Mouse (Mus musculus): ENCODE data around the gene Styx. TPM values are rescaled to one million over a fixed set of nuclear protein-coding genes. Genes with fewer than 3 reads are reported as not detected.

Gene Styx
- total RNA-seq (2015) (44.6 and 51.5 TPM in 2 replicates), total RNA-seq (2017) (18.7 and 19.7 TPM in 2 replicates)

DNA sequence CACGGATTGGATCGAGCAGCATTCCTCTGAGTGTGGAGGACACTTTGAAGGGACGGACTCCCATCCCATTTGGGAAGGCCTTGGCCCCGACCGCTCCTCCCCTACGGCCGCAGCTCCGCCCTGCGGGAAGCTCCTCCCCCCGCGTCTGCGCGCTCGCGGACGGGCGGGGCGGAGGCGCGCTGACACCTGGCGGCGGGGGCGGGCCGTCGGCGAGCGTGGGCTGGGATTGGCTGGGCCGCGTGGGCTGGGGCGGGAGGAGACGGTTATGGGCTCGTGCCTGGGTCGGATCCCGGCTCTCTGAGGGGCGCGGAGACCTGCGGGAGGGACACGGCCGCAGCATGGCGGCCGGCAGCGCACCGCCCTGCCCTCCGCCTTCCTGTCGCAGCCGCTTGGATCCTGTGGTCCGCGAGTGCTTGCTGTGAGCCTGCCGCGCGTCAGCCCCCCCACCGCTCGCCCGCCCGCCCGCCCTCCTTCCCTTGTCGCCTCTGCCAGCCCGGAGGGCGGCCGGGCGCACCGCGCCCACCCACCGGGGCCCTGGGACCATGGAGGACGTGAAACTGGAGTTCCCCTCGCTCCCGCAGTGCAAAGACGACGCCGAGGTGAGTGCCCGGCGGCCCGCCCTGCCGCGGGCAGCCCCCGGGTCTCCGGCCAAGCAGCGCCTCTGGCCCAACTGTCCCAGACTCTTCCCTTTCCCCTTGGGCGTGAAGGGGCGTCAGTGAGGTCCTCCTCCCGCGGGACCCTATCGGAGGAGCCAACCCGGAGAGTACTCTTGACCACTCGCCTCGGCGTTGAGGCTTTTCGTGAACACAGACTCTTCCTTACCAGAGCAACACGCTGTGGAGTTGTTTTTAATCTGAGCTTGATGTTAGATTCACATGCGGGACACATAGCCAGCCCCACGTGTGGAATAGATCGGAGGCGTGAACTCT is at the start of gene Styx:
Gene Styx (plus strand): TSS at position 163 of the 929 bp plus-strand sequence.
- ATAC-seq (replicated peaks; ENCODE audit: poor library complexity) = peak; percentile 98

DNA sequence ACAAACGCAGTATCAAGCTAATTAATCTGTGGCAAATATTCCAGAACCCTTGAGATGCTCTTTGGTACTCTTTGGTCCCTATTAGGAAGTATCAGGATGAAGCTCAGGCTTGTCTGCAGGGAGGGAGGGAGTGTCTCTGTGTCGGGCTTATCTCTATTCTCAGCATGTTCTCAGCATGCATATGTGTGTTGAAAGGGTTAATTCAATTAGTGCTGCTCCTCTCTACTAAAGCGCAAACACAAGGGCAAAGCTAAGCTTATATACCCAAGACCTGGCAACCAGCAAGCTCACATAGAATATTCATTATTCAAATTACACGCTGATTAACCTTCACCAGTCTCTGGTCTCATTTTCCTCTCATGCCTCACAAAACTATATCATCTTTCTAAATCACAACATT is 47.0 kb upstream of the Styx start:
- no peak for ATAC-seq (replicated peaks; ENCODE audit: poor library complexity)

- ATAC-seq (replicated peaks; ENCODE audit: poor library complexity) = no peak
Observed at GRCm38 (mm10) chr14:45304389-45304788, 46.5 kb upstream of the Styx start.

- no peak for ATAC-seq (replicated peaks; ENCODE audit: poor library complexity)
Observed at GRCm38 (mm10) chr14:45305852-45306251, 45.0 kb upstream of the Styx start.

DNA sequence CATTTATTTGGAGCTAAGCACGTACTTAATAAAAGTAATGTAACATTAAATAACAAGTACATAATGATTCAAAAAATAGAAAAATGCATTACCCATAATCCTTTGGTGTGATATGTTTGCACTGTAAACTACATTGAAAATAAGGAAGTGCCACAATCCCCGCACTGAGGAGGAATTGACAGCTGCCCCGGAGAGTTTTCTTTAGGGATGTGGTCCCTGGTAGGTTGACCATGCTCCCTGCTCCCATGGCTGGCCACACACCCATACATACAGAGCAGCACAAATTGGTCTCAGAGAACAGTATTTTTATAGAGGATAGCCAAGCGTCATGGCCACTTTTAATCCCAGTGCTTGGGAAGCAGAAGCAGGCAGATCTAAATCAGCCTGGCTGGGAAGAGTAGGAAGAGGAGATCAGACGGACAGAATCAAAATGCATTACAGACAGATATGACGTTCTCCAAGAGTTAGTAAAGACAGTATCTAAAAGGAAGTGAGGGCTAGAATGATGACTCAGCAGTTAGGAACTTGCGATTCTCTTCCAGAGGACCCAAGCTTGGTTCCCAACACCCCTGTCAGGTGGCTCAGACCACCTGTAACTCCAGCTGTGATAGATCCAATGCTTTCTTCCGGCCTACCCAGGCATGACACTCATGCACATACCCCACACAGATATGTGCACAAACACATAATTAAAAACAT is 43.1 kb upstream of the Styx start:
- ATAC-seq (replicated peaks; ENCODE audit: poor library complexity) = peak; percentile 79

GRCm38 (mm10) chr14:45309646-45310045 is 41.2 kb upstream of the Styx start:
- no peak for ATAC-seq (replicated peaks; ENCODE audit: poor library complexity)

GRCm38 (mm10) chr14:45310101-45310500 is 40.8 kb upstream of the Styx start:
- ATAC-seq (replicated peaks; ENCODE audit: poor library complexity) = no peak

DNA sequence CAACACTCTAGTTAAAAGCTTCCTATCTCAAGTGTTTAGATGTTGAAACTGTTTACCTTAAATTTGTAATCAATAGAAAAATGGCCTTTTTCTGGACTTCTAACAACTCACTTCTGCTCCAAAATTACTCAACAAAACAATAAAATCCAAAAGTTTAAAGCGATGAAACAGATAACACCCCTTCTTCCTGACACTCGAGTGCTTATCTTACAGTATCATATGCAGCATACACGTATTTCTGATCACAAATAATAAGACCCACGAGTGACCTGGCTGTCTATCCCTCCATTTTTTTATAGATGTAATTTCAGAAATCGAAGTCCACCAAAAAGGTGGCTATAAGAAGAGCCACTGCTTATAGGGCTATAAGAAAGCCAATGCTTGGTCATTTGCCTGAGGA is 34.0 kb upstream of the Styx start:
- no peak for ATAC-seq (replicated peaks; ENCODE audit: poor library complexity)

DNA sequence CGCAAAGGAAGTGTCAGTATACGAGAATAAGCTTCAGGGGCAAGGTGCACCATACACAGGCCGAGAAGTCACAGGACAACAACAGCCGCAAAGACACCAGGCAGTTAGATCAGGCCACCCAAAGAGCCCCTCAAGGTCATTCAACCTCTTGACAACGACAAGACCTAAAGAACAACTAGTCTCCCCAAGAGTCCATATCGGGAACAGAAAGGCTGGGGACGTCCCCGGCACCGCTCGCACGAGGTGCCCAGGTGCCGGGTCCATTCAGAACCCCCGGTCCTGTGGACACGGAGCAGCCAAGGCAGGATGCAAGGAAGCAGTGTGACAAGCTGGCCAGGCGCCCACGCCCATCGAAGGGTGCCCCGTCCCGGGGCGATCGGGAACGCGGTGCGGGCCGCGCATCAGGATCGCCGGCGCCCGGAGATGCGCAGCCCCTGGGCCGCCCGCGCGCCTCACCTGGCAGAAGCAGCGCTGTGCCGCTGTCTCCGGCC is 32.9 kb upstream of the Styx start:
- no peak for ATAC-seq (replicated peaks; ENCODE audit: poor library complexity)

- peak; percentile 61 for ATAC-seq (replicated peaks; ENCODE audit: poor library complexity)
Observed at GRCm38 (mm10) chr14:45318426-45319236, 32.3 kb upstream of the Styx start, which contains the start of gene Ero1l. Gene Ero1l, minus strand, starts transcription at chr14:45318771.

- peak; percentile 54 for ATAC-seq (replicated peaks; ENCODE audit: poor library complexity)
Observed at GRCm38 (mm10) chr14:45319237-45319610, 31.7 kb upstream of the Styx start.

DNA sequence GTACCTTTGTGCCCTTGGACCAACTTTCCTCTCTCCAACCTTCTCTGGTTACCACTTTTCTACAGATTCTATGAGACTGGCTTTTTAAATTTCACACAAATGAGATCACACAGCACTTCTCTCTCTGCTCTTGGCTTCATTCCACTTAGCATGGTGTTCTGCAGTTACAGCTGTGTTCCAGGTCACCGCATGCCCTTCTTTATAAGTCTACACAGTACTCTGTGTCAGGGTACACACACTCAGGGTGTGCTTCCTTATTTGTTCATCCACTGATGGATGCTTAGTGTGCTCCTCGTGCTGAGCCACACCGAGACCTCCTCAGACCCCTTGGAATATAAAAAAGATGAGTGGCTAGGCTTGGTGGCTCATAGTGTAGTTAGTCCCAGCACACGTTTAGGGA is 30.8 kb upstream of the Styx start:
- no peak for ATAC-seq (replicated peaks; ENCODE audit: poor library complexity)

DNA sequence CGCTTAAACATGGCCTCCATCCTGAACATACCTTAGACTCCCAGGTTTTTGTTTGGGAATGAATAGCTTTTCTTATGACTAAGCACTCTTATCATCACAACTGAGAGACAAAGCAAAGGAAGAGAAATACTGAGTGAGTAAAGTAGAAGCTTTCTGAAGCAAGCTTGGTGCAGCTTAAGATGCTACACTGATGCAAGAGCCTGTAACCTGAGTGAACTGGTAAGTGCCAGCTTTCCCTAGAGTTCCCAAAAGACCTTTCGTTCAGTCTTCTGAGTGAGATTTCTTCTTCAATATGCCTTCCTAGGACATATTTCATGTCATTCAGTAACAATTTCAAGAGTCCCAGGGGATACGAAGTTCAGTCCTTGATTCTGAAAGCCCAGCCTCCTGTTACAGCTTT is 29.8 kb upstream of the Styx start:
- ATAC-seq (replicated peaks; ENCODE audit: poor library complexity) = no peak

DNA sequence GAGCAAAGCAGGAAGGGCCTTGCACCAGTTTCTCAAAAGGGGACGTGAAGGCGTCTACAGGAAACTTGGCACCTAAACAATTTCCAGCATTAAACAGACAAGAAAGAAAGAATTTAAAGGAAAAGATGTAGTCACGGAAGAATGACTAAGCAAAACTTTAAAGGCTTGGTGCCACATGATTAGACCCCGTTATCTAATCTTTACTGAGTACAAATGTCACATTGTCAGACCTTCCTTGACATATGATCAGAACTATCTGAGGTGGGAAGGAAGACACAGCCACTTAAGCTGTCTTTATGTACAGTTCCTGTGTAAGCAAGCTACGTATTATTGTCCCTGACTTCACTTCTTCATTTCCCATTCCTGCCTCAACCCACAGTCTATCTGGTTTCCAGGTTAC is 29.3 kb upstream of the Styx start:
- peak; percentile 15; the same call in 1 of the 2 replicates for ATAC-seq (replicated peaks; ENCODE audit: poor library complexity)

DNA sequence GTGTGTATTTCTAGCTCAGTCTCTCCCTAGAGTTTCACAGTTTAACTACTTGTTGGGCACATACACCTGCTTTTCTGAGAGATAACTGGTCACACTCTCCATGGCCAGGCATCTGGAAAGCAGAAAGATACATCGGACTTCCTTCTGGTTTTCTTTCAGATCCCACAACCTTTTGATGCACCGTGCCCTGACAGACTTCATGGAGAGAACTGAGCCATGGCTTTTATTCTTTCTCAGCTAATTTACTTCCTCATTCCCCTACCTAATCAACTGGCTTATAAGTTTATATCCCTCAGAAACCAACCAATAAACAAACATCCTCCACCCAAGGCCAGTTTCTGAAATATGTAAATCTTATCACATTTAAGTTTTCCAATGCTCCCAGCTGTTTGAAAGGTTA is 28.4 kb upstream of the Styx start:
- ATAC-seq (replicated peaks; ENCODE audit: poor library complexity) = no peak

GRCm38 (mm10) chr14:45323320-45323719 is 27.6 kb upstream of the Styx start:
- no peak for ATAC-seq (replicated peaks; ENCODE audit: poor library complexity)

- ATAC-seq (replicated peaks; ENCODE audit: poor library complexity) = peak; percentile 59
Observed at GRCm38 (mm10) chr14:45325471-45325870, 25.4 kb upstream of the Styx start.

GRCm38 (mm10) chr14:45328072-45328713 is 22.7 kb upstream of the Styx start:
- no peak for ATAC-seq (replicated peaks; ENCODE audit: poor library complexity)

GRCm38 (mm10) chr14:45329018-45329588 is 21.8 kb upstream of the Styx start:
- peak; percentile 22 for ATAC-seq (replicated peaks; ENCODE audit: poor library complexity)

- ATAC-seq (replicated peaks; ENCODE audit: poor library complexity) = peak; percentile 81
Observed at GRCm38 (mm10) chr14:45329589-45330181, 21.2 kb upstream of the Styx start, which contains the start of gene Psmc6. Gene Psmc6, plus strand, starts transcription at chr14:45329788.

Measured in megakaryocyte progenitor cell, adult 5-6 weeks (primary cell).